9 mouse cellular contexts compared by ENCODE assay signal in genomic region chr8:88621408-88621807, GRCm38 (mm10). TPM values are rescaled to one million over a fixed set of nuclear protein-coding genes. Genes with fewer than 3 reads are reported as not detected.
DNase-seq lines count a peak whose midpoint lies in the region; ATAC-seq lines count a peak whose summit lies in the region.
"Had no signal": no experiment of that assay in that cellular context is flagged by ENCODE, and none has a peak within 500 bp of the region (broad histone marks: within the 10 kb centered on the region; RNA-seq: fewer than 3 reads in every experiment).

No protein-coding gene starts in this region.

- intact Hi-C loops in gastrocnemius, postnatal 14 days (cut with DNase I; ENCODE audit: low total_unique reads): loop anchor here (5.0 to 10.0 kb wide), 2 partner anchors 259 to 357 kb away; partner anchors contain the start of gene Brd7
- intact Hi-C loops in left cerebral cortex, postnatal 4 days (cut with DNase I): loop anchor here (2.0 to 5.0 kb wide), 2 partner anchors 251 to 354 kb away; no protein-coding TSS in a partner anchor

- WGBS in midbrain, embryonic 10.5 days: 1% methylated on average over 8 of the region's 8 CpGs
- 2% methylated on average over 8 of the region's 8 CpGs for WGBS in midbrain, embryonic 13.5 days
- 2% methylated on average over 8 of the region's 8 CpGs for WGBS in stomach, embryonic 16.5 days

- peaks cover 4% of the 10 kb centered on the region; the same call in 1 of the 2 replicates for H3K4me1 ChIP-seq in midbrain, embryonic 10.5 days
- no peaks in the 10 kb centered on the region; the same call in 1 of the 2 replicates for H3K4me1 ChIP-seq in midbrain, embryonic 13.5 days (replicated peaks)
- no peaks in the 10 kb centered on the region for H3K4me1 ChIP-seq in stomach, embryonic 16.5 days (ENCODE audit: control insufficient read depth, insufficient read depth, low read length)
- H3K4me1 ChIP-seq: stomach, embryonic 15.5 days had no signal

- ATAC-seq in midbrain, embryonic 13.5 days: no peak
- ATAC-seq in stomach, embryonic 16.5 days (ENCODE audit: insufficient read depth, low FRiP score): peak; percentile 52; the same call in 1 of the 2 replicates

- H3K36me3 ChIP-seq in midbrain, embryonic 10.5 days: no peaks in the 10 kb centered on the region
- H3K36me3 ChIP-seq in midbrain, embryonic 13.5 days: no peaks in the 10 kb centered on the region
- H3K36me3 ChIP-seq in stomach, embryonic 16.5 days (ENCODE audit: control insufficient read depth, insufficient read depth, low read length): no peaks in the 10 kb centered on the region
- H3K36me3 ChIP-seq: stomach, embryonic 15.5 days had no signal

- H3K4me2 ChIP-seq in midbrain, embryonic 13.5 days (replicated peaks): no peak overlapping the region
- no peak overlapping the region for H3K4me2 ChIP-seq in stomach, embryonic 16.5 days (ENCODE audit: low read depth, low read length)
- H3K4me2 ChIP-seq: stomach, embryonic 15.5 days had no signal

- H3K9ac ChIP-seq in midbrain, embryonic 13.5 days (replicated peaks): no peak overlapping the region
- H3K9ac ChIP-seq in stomach, embryonic 16.5 days (ENCODE audit: low read length): 0 out of 2 replicates have a peak overlapping the region, but pooled peaks have one; percentile 22
- H3K9ac ChIP-seq: stomach, embryonic 15.5 days had no signal

- DNase-seq in midbrain, embryonic 10.5 days (ENCODE audit: low spot score): peak; percentile 79
- peak; percentile 80 to 88 for DNase-seq in cerebellum, postnatal 36 days
- peak; percentile 60 for DNase-seq in gastrocnemius, postnatal 14 days
- DNase-seq in kidney, adult 18-20 months: peak; percentile 81
- peak; percentile 80 for DNase-seq in left cerebral cortex, postnatal 4 days
- peak; percentile 79 for DNase-seq in naive thymus-derived CD4-positive, alpha-beta T cell, adult 2 months (ENCODE audit: low read depth)

- peaks cover 63% of the 10 kb centered on the region for H3K27me3 ChIP-seq in midbrain, embryonic 10.5 days (ENCODE audit: low read depth, poor library complexity, severe bottlenecking)
- H3K27me3 ChIP-seq in midbrain, embryonic 13.5 days: peaks cover 39% of the 10 kb centered on the region
- H3K27me3 ChIP-seq in stomach, embryonic 16.5 days (ENCODE audit: control insufficient read depth, insufficient read depth, low read length): peaks cover 7% of the 10 kb centered on the region; the same call in 1 of the 2 replicates

- no peak overlapping the region for H3K4me3 ChIP-seq in midbrain, embryonic 10.5 days
- H3K4me3 ChIP-seq in midbrain, embryonic 13.5 days (replicated peaks): no peak overlapping the region
- no peak overlapping the region for H3K4me3 ChIP-seq in stomach, embryonic 16.5 days (replicated peaks; ENCODE audit: low read length)
- H3K4me3 ChIP-seq: stomach, embryonic 15.5 days had no signal

- no peak overlapping the region for H3K27ac ChIP-seq in midbrain, embryonic 10.5 days (replicated peaks)
- no peak overlapping the region for H3K27ac ChIP-seq in midbrain, embryonic 13.5 days
- H3K27ac ChIP-seq in stomach, embryonic 16.5 days (ENCODE audit: low read length): no peak overlapping the region
- H3K27ac ChIP-seq: stomach, embryonic 15.5 days had no signal

- H3K9me3 ChIP-seq in midbrain, embryonic 10.5 days (replicated peaks): no peaks in the 10 kb centered on the region
- H3K9me3 ChIP-seq in midbrain, embryonic 13.5 days: no peaks in the 10 kb centered on the region
- H3K9me3 ChIP-seq in stomach, embryonic 16.5 days (replicated peaks; ENCODE audit: control insufficient read depth, low read length): 0 out of 2 replicates have a peak, but pooled peaks cover 4% of the 10 kb centered on the region
- H3K9me3 ChIP-seq: stomach, embryonic 15.5 days had no signal

RNA-seq across cellular contexts. Expression of gene Snx20, which starts 14.5 kb away (rescaled TPM):
- polyA plus RNA-seq in midbrain, embryonic 10.5 days (2016; fragmentation: Nextera tagmentation; extraction: Ambion mirVana): 1.2 and 1.3 TPM in 2 replicates
- 0.90 and 1.1 TPM in 2 replicates for polyA plus RNA-seq in midbrain, embryonic 13.5 days (2015; fragmentation: Nextera tagmentation; extraction: Ambion mirVana)
- under 1 TPM; 0.23 to 0.40 TPM for total RNA-seq in gastrocnemius, postnatal 14 days (2021)
- under 1 TPM; 0.84 to 0.89 TPM for total RNA-seq in left cerebral cortex, postnatal 4 days (2021)
- polyA plus RNA-seq in stomach, embryonic 16.5 days (2015; fragmentation: Nextera tagmentation; extraction: Ambion mirVana): 1.4 and 1.9 TPM in 2 replicates

RNA-seq across cellular contexts. Expression of gene Nod2, which starts 25.7 kb away (rescaled TPM):
- polyA plus RNA-seq in midbrain, embryonic 10.5 days (2016; fragmentation: Nextera tagmentation; extraction: Ambion mirVana): 0.10 TPM in 2 replicates
- polyA plus RNA-seq in midbrain, embryonic 13.5 days (2015; fragmentation: Nextera tagmentation; extraction: Ambion mirVana): 0.06 and 0.08 TPM in 2 replicates
- under 1 TPM; 0.66 to 0.73 TPM for total RNA-seq in gastrocnemius, postnatal 14 days (2021)
- under 1 TPM; 0.66 to 0.89 TPM for total RNA-seq in left cerebral cortex, postnatal 4 days (2021)
- 0.28 and 0.44 TPM in 2 replicates for polyA plus RNA-seq in stomach, embryonic 16.5 days (2015; fragmentation: Nextera tagmentation; extraction: Ambion mirVana)
